Mouse (Mus musculus) intestine, embryonic 14.5 days (tissue): ENCODE results near the gene Ms4a15. TPM values are rescaled to one million over a fixed set of nuclear protein-coding genes. Genes with fewer than 3 reads are reported as not detected.

Source experiments
- ATAC-seq: fragments of 200-750 bp; cut with Nextera tagmentation; replicated peaks from 2 replicates; pipeline ENCODE4 v1.8.0; 2017; ENCODE audit warnings: low read depth, moderate number of reproducible peaks, moderate TSS enrichment, moderate library complexity; ENCODE audit not compliant: low FRiP score, low TSS enrichment
- DNase-seq: peaks from one replicate; pipeline ENCODE4 v3.0.0-alpha.2; 2018; ENCODE audit warnings: low spot score
- H3K27ac ChIP-seq: fragments of 300-500 bp; sonication (generic); 2 replicates; pipeline ENCODE4 v1.5.1; 2014; ENCODE audit warnings: low read depth, mild to moderate bottlenecking, control low read depth
- H3K27me3 ChIP-seq: fragments of 300-500 bp; sonication (generic); replicated peaks from 2 replicates; pipeline ENCODE4 v1.6.1; 2014; ENCODE audit warnings: low read length, control low read depth; ENCODE audit not compliant: control insufficient read depth, insufficient read depth
- H3K36me3 ChIP-seq: fragments of 300-500 bp; sonication (generic); 2 replicates; pipeline ENCODE4 v1.6.1; 2014; ENCODE audit warnings: low read length, control low read depth; ENCODE audit not compliant: control insufficient read depth, insufficient read depth
- H3K4me1 ChIP-seq: fragments of 300-500 bp; sonication (generic); replicated peaks from 2 replicates; pipeline ENCODE4 v1.6.1; 2014; ENCODE audit warnings: low read length, control low read depth, mixed read lengths; ENCODE audit not compliant: control insufficient read depth, insufficient read depth
- H3K4me2 ChIP-seq: fragments of 300-500 bp; sonication (generic); 2 replicates; pipeline ENCODE4 v1.6.1; 2014; ENCODE audit warnings: low read length
- H3K4me3 ChIP-seq: fragments of 300-500 bp; sonication (generic); 2 replicates; pipeline ENCODE4 v1.5.1; 2014; ENCODE audit warnings: low read depth, low read length, control low read depth, mixed read lengths
- H3K9ac ChIP-seq: fragments of 300-500 bp; sonication (generic); 2 replicates; pipeline ENCODE4 v1.6.1; 2014; ENCODE audit warnings: mild to moderate bottlenecking, low read length
- H3K9me3 ChIP-seq: fragments of 300-500 bp; sonication (generic); 2 replicates; pipeline ENCODE4 v1.6.1; 2016; ENCODE audit warnings: low read length, control low read depth; ENCODE audit not compliant: control insufficient read depth
- WGBS: fragments of 180-500 bp; shearing (Covaris S2); extraction: QIAGEN DNeasy Blood & Tissue Kit; methylation state at CpG from one replicate; pipeline ENCODE4 v1.1.7; 2014; 5-methylcytosine and 5-hydroxymethylcytosine counted together
- polyA plus RNA-seq: library from polyadenylated mRNA; unstranded; fragments of >200 nt; fragmentation: Nextera tagmentation; extraction: Ambion mirVana; gene quantifications from 2 replicates; pipeline ENCODE4 v1.2.1, GENCODE M21; 2014

Ms4a15 gene
- polyA plus RNA-seq, 1 experiment from 2014 or later, result 0.34 TPM

- H3K4me2 ChIP-seq, result peak overlapping the region; percentile 30
- peaks cover 26% of the 10 kb centered on the region for H3K4me1 ChIP-seq
- no peaks in the 10 kb centered on the region for H3K36me3 ChIP-seq
- ATAC-seq (peak; percentile 48), DNase-seq (no peak)
- H3K4me3 ChIP-seq, result no peak overlapping the region
- H3K9me3 ChIP-seq, result no peaks in the 10 kb centered on the region
- H3K27ac ChIP-seq, result peak overlapping the region; percentile 94
- WGBS, result 36% methylated on average over 11 of the region's 11 CpGs
- no peaks in the 10 kb centered on the region for H3K27me3 ChIP-seq
- peak overlapping the region; percentile 38; the same call in 1 of the 2 replicates for H3K9ac ChIP-seq
These were observed 40.8 kb downstream of the Ms4a15 start for GRCm38 (mm10) chr19:10952021-10952939.

- DNase-seq, result no peak
- peaks cover 17% of the 10 kb centered on the region for H3K36me3 ChIP-seq
- peak overlapping the region; percentile 84 for H3K4me2 ChIP-seq
- H3K27ac ChIP-seq, result peak overlapping the region; percentile 67
- no peaks in the 10 kb centered on the region for H3K9me3 ChIP-seq
- WGBS, result 34% methylated on average over 9 of the region's 9 CpGs
- H3K9ac ChIP-seq, result peak overlapping the region; percentile 37; the same call in 1 of the 2 replicates
- no peaks in the 10 kb centered on the region for H3K27me3 ChIP-seq
- ATAC-seq, result no peak
- H3K4me3 ChIP-seq, result peak overlapping the region; percentile 63
- peaks cover 36% of the 10 kb centered on the region for H3K4me1 ChIP-seq
These were observed 43.5 kb downstream of the Ms4a15 start for GRCm38 (mm10) chr19:10949558-10949957.

- 0% methylated on average over 30 of the region's 30 CpGs for WGBS
These were observed 43.9 kb downstream of the Ms4a15 start, which contains the start of gene Ccdc86 for GRCm38 (mm10) chr19:10949112-10949511. Gene Ccdc86, minus strand, starts transcription at chr19:10949266.

GRCm38 (mm10) chr19:10948416-10948815, 44.6 kb downstream of the Ms4a15 start:
- Histone ChIP-seq H3K9me3 (no peaks in the 10 kb centered on the region), H3K4me2 (peak overlapping the region; percentile 84), H3K27me3 (no peaks in the 10 kb centered on the region), H3K4me3 (peak overlapping the region; percentile 63), H3K36me3 (peaks cover 28% of the 10 kb centered on the region), H3K4me1 (peaks cover 36% of the 10 kb centered on the region), H3K27ac (no peak overlapping the region), H3K9ac (peak overlapping the region; percentile 74)
- ATAC-seq, result no peak
- WGBS, result 0% methylated on average over 20 of the region's 20 CpGs
- DNase-seq, result peak; percentile 64

More at GRCm38 (mm10) chr19:10949112-10949511, 43.9 kb downstream of the Ms4a15 start, which contains the start of gene Ccdc86:
- Histone ChIP-seq H3K27me3 (no peaks in the 10 kb centered on the region), H3K4me1 (peaks cover 36% of the 10 kb centered on the region), H3K27ac (peak within 1 kb of the TSS; percentile 67), H3K9me3 (no peaks in the 10 kb centered on the region), H3K36me3 (peaks cover 21% of the 10 kb centered on the region), H3K4me2 (peak within 1 kb of the TSS; percentile 84), H3K4me3 (peak within 1 kb of the TSS; percentile 63), H3K9ac (peak within 1 kb of the TSS; percentile 74)
- ATAC-seq (peak; percentile 97), DNase-seq (peak; percentile 98)

- no peaks in the 10 kb centered on the region for H3K9me3 ChIP-seq
- H3K27ac ChIP-seq, result no peak overlapping the region
- ATAC-seq (no peak), DNase-seq (no peak)
- H3K27me3 ChIP-seq, result no peaks in the 10 kb centered on the region
- peaks cover 28% of the 10 kb centered on the region for H3K4me1 ChIP-seq
- 93% methylated on average over 5 of the region's 5 CpGs for WGBS
- H3K4me3 ChIP-seq, result peak overlapping the region; percentile 63
- peak overlapping the region; percentile 74 for H3K9ac ChIP-seq
- H3K36me3 ChIP-seq, result peaks cover 40% of the 10 kb centered on the region
- peak overlapping the region; percentile 84 for H3K4me2 ChIP-seq
These were observed 45.8 kb downstream of the Ms4a15 start for GRCm38 (mm10) chr19:10947219-10947618.

- no peak overlapping the region; the same call in 1 of the 2 replicates for H3K9ac ChIP-seq
- peaks cover 45% of the 10 kb centered on the region for H3K36me3 ChIP-seq
- no peak overlapping the region for H3K27ac ChIP-seq
- H3K4me2 ChIP-seq, result peak overlapping the region; percentile 84; the same call in 1 of the 2 replicates
- H3K4me1 ChIP-seq, result peaks cover 21% of the 10 kb centered on the region
- H3K9me3 ChIP-seq, result no peaks in the 10 kb centered on the region
- WGBS, result 85% methylated on average over 3 of the region's 3 CpGs
- DNase-seq (no peak), ATAC-seq (no peak)
- 0 out of 2 replicates have a peak overlapping the region, but pooled peaks have one; percentile 63 for H3K4me3 ChIP-seq
- H3K27me3 ChIP-seq, result no peaks in the 10 kb centered on the region
These were observed 46.5 kb downstream of the Ms4a15 start for GRCm38 (mm10) chr19:10946506-10946905.

- peaks cover 45% of the 10 kb centered on the region for H3K36me3 ChIP-seq
- WGBS, result 82% methylated on average over 3 of the region's 3 CpGs
- no peak overlapping the region for H3K27ac ChIP-seq
- H3K4me1 ChIP-seq, result peaks cover 25% of the 10 kb centered on the region
- no peak for DNase-seq
- no peak overlapping the region for H3K4me2 ChIP-seq
- H3K27me3 ChIP-seq, result no peaks in the 10 kb centered on the region
- no peaks in the 10 kb centered on the region for H3K9me3 ChIP-seq
- no peak overlapping the region for H3K4me3 ChIP-seq
- H3K9ac ChIP-seq, result no peak overlapping the region
- ATAC-seq, result no peak
These were observed 49.1 kb downstream of the Ms4a15 start for GRCm38 (mm10) chr19:10943955-10944354.

- DNase-seq (peak; percentile 74), ATAC-seq (peak; percentile 52)
- Histone ChIP-seq H3K4me1 (peaks cover 8% of the 10 kb centered on the region), H3K27me3 (no peaks in the 10 kb centered on the region), H3K9ac (peak overlapping the region; percentile 46), H3K4me2 (peak overlapping the region; percentile 77), H3K4me3 (peak overlapping the region; percentile 29), H3K9me3 (no peaks in the 10 kb centered on the region), H3K27ac (no peak overlapping the region), H3K36me3 (peaks cover 38% of the 10 kb centered on the region)
- 5% methylated on average over 40 of the region's 40 CpGs for WGBS
These were observed 52.1 kb downstream of the Ms4a15 start for GRCm38 (mm10) chr19:10940801-10941457.
